Mouse (Mus musculus): ENCODE measurements around the gene Gpank1. TPM values are rescaled to one million over a fixed set of nuclear protein-coding genes. Genes with fewer than 3 reads are reported as not detected.
"Not testable (repeated sequence)": the region's sequence is repeated elsewhere in the genome, so short reads cannot be mapped to it uniquely, and the experiment has no call there.

Gene Gpank1
- total and polyA plus RNA-seq, 3 experiments, result 40.4 to 44.7 TPM; not detected in 1

DNA sequence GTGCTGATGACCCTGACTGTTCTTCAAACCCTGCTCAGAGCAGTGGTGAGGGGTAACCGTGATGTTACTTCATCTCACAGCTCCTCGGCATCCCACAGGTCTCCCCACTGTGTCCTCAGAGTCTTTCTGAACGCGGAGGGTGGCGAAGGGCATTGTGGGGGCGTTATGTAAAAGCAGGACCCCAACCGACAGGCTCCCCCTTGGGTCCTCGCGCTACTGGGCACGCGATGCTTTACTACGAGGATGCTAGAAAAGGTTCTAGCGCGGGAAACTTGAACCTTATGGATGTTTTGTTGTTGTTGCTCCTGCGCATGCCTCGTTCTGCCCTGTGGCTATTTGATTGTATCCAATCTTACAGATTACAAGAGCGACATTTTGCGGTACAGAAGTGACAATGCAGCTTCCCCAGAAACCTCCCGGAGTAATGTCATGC lies 632 bp downstream of the Gpank1 start, which contains the start of gene Csnk2b:
Csnk2b (minus strand) TSS at position 183 of the 433 bp plus-strand sequence.
- Histone ChIP-seq H3K27ac (ENCODE audit: control insufficient read depth, low read depth, low read length) (peak within 1 kb of the TSS; percentile 79), H3K4me1 (ENCODE audit: control insufficient read depth in 1 of 2, insufficient read depth in 2 of 2, low read length in 2 of 2) (peaks cover 6% of the 10 kb centered on the region in 2 experiments), H3K9me3 (replicated peaks; ENCODE audit: insufficient read depth, low read length) (no peaks in the 10 kb centered on the region), H3K4me3 (ENCODE audit: control insufficient read depth in 1 of 2, insufficient read depth in 1 of 2, low read depth in 2 of 2, low read length in 2 of 2) (peak within 1 kb of the TSS; percentile 76 to 93), H3K79me2 (ENCODE audit: control insufficient read depth, insufficient read depth, low read length, poor library complexity) (peaks cover 37% of the 10 kb centered on the region), H3K27me3 (ENCODE audit: control insufficient read depth in 1 of 2, insufficient read depth in 2 of 2, low read length in 2 of 2) (no peaks in the 10 kb centered on the region), H3K9ac (ENCODE audit: control insufficient read depth, low read depth, low read length, poor library complexity, severe bottlenecking) (peak within 1 kb of the TSS; percentile 95), H3K36me3 (ENCODE audit: control insufficient read depth in 1 of 2, insufficient read depth in 2 of 2, low read length in 2 of 2) (peaks cover 3 to 20% of the 10 kb centered on the region in 2 experiments; a peak in 2 of 4 replicates)
- DNase-seq (ENCODE audit: low read depth, low spot score), result peak; percentile 82
- TF ChIP-seq ETS1 (IDR thresholded peaks at IDR 0.05; ENCODE audit: low read depth, low read length) (0 out of 2 replicates have a peak, but pooled peaks have one; percentile 20), SIN3A (IDR thresholded peaks at IDR 0.05; ENCODE audit: low read length) (peak; percentile 68), SMC3 (IDR thresholded peaks at IDR 0.05; ENCODE audit: low read depth, low read length) (peak; percentile 57), MAX (IDR thresholded peaks at IDR 0.05; ENCODE audit: low read length) (peak; percentile 36; the same call in 1 of the 2 replicates), CTCF (IDR thresholded peaks at IDR 0.05 in 2 of 3, conservative IDR thresholded peaks at IDR 0.05 in 1 of 3; ENCODE audit: control insufficient read depth in 1 of 3, insufficient read depth in 1 of 3, low read depth in 2 of 3, low read length in 3 of 3, poor library complexity in 1 of 3, severe bottlenecking in 1 of 3) (peak in 2 of 3 experiments; percentile 8 to 64; a peak in 2 of 6 replicates), POLR2AphosphoS5 (IDR thresholded peaks at IDR 0.05; ENCODE audit: borderline replicate concordance, low read depth, low read length) (no peak), GATA1 (IDR thresholded peaks at IDR 0.05; ENCODE audit: low read depth, low read length) (peak; percentile 38; the same call in 1 of the 2 replicates), RAD21 (IDR thresholded peaks at IDR 0.05; ENCODE audit: low read depth, low read length) (peak; percentile 69), ZC3H11A (IDR thresholded peaks at IDR 0.05; ENCODE audit: low read depth, low read length) (peak; percentile 47), MYB (IDR thresholded peaks at IDR 0.05; ENCODE audit: low read depth, low read length) (no peak), EP300 (IDR thresholded peaks at IDR 0.05; ENCODE audit: low read depth in 1 of 2, low read length in 2 of 2) (0 out of 4 replicates have a peak, but pooled peaks of 1 of the 2 experiments have one; percentile 20), TBP (IDR thresholded peaks at IDR 0.05; ENCODE audit: low read depth, low read length) (peak; percentile 13; the same call in 1 of the 2 replicates), CHD1 (IDR thresholded peaks at IDR 0.05; ENCODE audit: low read depth, low read length) (no peak), RCOR1 (IDR thresholded peaks at IDR 0.05; ENCODE audit: low read depth, low read length) (0 out of 2 replicates have a peak, but pooled peaks have one; percentile 31), TAL1 (IDR thresholded peaks at IDR 0.05; ENCODE audit: low read length) (no peak), NRF1 (IDR thresholded peaks at IDR 0.05; ENCODE audit: insufficient read depth, low read depth, low read length, poor library complexity, severe bottlenecking) (peak; percentile 80), E2F4 (IDR thresholded peaks at IDR 0.05; ENCODE audit: borderline replicate concordance, low read depth, low read length) (peak; percentile 89), MXI1 (IDR thresholded peaks at IDR 0.05; ENCODE audit: low read depth, low read length) (peak; percentile 17; the same call in 1 of the 2 replicates)

DNA sequence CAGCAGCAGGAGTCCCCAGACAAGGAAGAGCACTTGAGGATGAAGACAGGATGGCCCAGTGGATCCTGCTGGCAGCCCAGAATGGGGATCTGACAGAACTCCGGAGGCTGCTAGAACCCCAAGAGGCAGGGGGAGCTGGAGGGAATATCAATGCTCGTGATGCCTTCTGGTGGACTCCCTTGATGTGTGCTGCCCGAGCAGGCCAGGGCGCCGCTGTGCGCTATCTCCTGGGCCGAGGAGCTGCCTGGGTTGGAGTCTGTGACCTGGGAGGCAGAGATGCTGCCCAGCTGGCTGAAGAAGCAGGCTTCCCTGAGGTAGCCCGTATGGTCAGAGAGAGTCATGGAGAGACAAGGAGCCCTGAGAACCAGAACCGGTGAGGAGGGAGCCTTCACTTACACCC lies 2.0 kb downstream of the Gpank1 start:
- Histone ChIP-seq H3K79me2 (ENCODE audit: control insufficient read depth, insufficient read depth, low read length, poor library complexity) (peaks cover 47% of the 10 kb centered on the region), H3K36me3 (ENCODE audit: control insufficient read depth in 1 of 2, insufficient read depth in 2 of 2, low read length in 2 of 2) (peaks cover 3 to 20% of the 10 kb centered on the region in 2 experiments; a peak in 2 of 4 replicates)
- DNase-seq (ENCODE audit: low read depth, low spot score); H3K9ac ChIP-seq (ENCODE audit: control insufficient read depth, low read depth, low read length, poor library complexity, severe bottlenecking); H3K27me3 ChIP-seq (ENCODE audit: control insufficient read depth in 1 of 2, insufficient read depth in 2 of 2, low read length in 2 of 2); H3K4me1 ChIP-seq (ENCODE audit: control insufficient read depth in 1 of 2, insufficient read depth in 2 of 2, low read length in 2 of 2); H3K27ac ChIP-seq (ENCODE audit: control insufficient read depth, low read depth, low read length); H3K4me3 ChIP-seq (ENCODE audit: control insufficient read depth in 1 of 2, insufficient read depth in 1 of 2, low read depth in 2 of 2, low read length in 2 of 2); H3K9me3 ChIP-seq (replicated peaks; ENCODE audit: insufficient read depth, low read length): not testable (repeated sequence)

DNA sequence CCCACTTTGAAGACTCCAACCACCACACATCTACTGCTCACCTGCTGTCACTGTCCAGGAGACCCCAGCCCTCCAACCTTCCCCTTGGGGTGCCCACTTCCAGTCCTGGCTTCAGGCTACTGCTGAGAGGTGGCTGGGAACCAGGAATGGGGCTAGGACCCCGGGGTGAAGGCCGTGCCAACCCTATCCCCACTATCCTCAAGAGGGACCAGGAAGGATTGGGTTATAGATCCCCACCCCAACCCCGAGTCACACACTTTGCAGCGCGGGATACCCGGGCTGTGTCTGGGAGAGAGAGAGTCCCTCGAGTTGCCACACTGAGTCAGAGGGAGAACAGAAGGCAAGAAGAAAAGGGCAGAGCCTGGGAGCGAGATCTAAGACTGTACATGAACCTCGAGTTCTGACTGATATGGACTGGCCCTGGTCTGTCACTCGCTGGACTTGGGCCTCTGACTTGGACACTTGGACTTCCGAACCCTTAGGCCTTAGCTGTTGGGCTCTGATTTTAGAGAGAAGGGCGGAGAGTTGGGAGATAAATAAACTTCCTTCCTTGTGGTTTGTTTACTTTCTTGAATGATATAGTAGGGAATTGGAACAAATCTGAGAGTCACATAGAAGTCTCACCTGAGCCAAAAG lies 3.1 kb downstream of the Gpank1 start:
- H3K27me3 ChIP-seq (ENCODE audit: control insufficient read depth in 1 of 2, insufficient read depth in 2 of 2, low read length in 2 of 2); H3K9ac ChIP-seq (ENCODE audit: control insufficient read depth, low read depth, low read length, poor library complexity, severe bottlenecking); H3K4me1 ChIP-seq (ENCODE audit: control insufficient read depth in 1 of 2, insufficient read depth in 2 of 2, low read length in 2 of 2); H3K4me3 ChIP-seq (ENCODE audit: control insufficient read depth in 1 of 2, insufficient read depth in 1 of 2, low read depth in 2 of 2, low read length in 2 of 2); H3K27ac ChIP-seq (ENCODE audit: control insufficient read depth, low read depth, low read length); DNase-seq (ENCODE audit: low read depth, low spot score); H3K9me3 ChIP-seq (replicated peaks; ENCODE audit: insufficient read depth, low read length): not testable (repeated sequence)
- Histone ChIP-seq H3K36me3 (ENCODE audit: control insufficient read depth in 1 of 2, insufficient read depth in 2 of 2, low read length in 2 of 2) (peaks cover 3 to 20% of the 10 kb centered on the region in 2 experiments; a peak in 2 of 4 replicates), H3K79me2 (ENCODE audit: control insufficient read depth, insufficient read depth, low read length, poor library complexity) (peaks cover 49% of the 10 kb centered on the region)
